Mouse (Mus musculus): ENCODE results near the gene Esp3.
"Not testable (repeated sequence)": the region's sequence is repeated elsewhere in the genome, so short reads cannot be mapped to it uniquely, and the experiment has no call there.

The Esp3 gene

GRCm38 (mm10) chr17:40631775-40632174, at the start of gene Esp3:
Esp3 (plus strand) TSS chr17:40632075.
- not testable (repeated sequence) for DNase-seq (ENCODE audit: low read depth)

DNA sequence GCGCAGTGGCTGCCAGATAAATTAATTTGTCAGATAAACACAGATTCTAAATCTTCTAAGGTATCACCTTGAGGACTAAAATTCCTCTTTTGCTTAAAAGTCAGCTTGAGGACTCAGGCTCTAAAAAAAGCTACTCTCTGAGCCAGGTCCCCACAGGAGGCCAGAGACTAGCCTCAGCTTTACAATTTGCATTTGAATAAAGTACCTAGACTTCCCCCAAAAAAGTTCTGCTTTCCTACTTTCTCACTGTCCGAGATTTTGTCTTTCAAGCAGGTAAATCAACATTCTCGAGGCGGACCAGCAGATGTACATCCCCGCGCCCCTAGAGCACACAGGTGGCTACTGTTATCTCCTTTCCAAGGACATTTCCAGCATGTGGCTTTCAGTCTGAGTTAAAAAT, 48.0 kb upstream of the Esp3 start:
- not testable (repeated sequence) for DNase-seq (ENCODE audit: low read depth)

- DNase-seq (ENCODE audit: low read depth) = no peak
Measured at GRCm38 (mm10) chr17:40591297-40591696, 40.6 kb upstream of the Esp3 start.

- no peak for DNase-seq (ENCODE audit: low read depth)
Measured at GRCm38 (mm10) chr17:40598294-40598693, 33.6 kb upstream of the Esp3 start, which contains the start of gene Esp4. Esp4 (plus strand) TSS chr17:40598594.

DNA sequence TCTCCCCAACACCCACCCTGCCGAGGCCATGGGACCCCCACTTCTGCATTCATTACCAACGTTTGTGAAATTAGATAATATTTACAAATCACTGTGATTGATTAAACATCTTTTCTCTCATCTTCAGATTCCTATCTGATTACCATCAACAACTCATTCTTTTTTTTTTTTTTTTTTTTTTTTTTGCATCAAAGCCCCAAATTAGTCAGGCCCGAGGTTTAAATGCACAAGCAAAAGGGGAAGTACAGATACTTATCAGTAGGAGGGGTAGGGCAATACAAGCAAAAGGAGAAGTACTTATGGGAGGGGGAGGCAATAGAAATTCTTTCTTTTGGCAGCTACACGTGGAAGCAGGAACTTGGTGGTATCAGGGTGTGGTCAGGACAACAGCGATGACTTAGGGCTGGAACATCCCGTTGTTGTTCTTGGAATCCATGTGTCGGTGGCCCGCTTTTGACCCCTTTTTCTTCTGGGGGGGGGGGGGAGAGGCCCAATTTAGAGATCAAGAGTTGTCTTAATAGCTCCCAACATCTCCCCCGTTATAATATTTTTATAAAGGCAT, 30.3 kb downstream of the Esp3 start:
- DNase-seq (ENCODE audit: low read depth) = not testable (repeated sequence)

- not testable (repeated sequence) for DNase-seq (ENCODE audit: low read depth)
Measured at GRCm38 (mm10) chr17:40663161-40663811, 31.4 kb downstream of the Esp3 start.

All from NIH3T3 (cell line).